Mouse (Mus musculus) limb, embryonic 14.5 days (tissue): ENCODE results near the gene Efnb3. TPM values are rescaled to one million over a fixed set of nuclear protein-coding genes. Genes with fewer than 3 reads are reported as not detected.
A peak's percentile ranks its signal among the peaks of the same experiment; 100 is the strongest.

ENCODE experiments used
- ATAC-seq: fragments of 200-750 bp; cut with Nextera tagmentation; 2 replicates; pipeline ENCODE4 v1.8.0; 2017; ENCODE audit warnings: low read depth, moderate number of reproducible peaks, moderate TSS enrichment; ENCODE audit not compliant: low FRiP score
- DNase-seq: peaks from one replicate; pipeline ENCODE4 v3.0.0-alpha.2; 2015; ENCODE audit warnings: low spot score
- H3K27ac ChIP-seq: fragments of 300-500 bp; sonication (generic); replicated peaks from 2 replicates; pipeline ENCODE4 v1.5.1; 2014; ENCODE audit warnings: low read depth, mild to moderate bottlenecking, low read length, moderate library complexity, mixed read lengths
- H3K27me3 ChIP-seq: fragments of 300-500 bp; sonication (generic); 2 replicates; pipeline ENCODE4 v1.6.1; 2014; ENCODE audit warnings: low read length, mixed read lengths; ENCODE audit not compliant: control insufficient read depth, insufficient read depth
- H3K36me3 ChIP-seq: fragments of 300-500 bp; sonication (generic); 2 replicates; pipeline ENCODE4 v1.6.1; 2014; ENCODE audit warnings: mild to moderate bottlenecking, low read length, moderate library complexity, mixed read lengths; ENCODE audit not compliant: control insufficient read depth, insufficient read depth
- H3K4me1 ChIP-seq: fragments of 300-500 bp; sonication (generic); 2 replicates; pipeline ENCODE4 v1.6.1; 2014; ENCODE audit warnings: antibody characterized with exemption, low read length, mixed read lengths; ENCODE audit not compliant: control insufficient read depth, insufficient read depth
- H3K4me2 ChIP-seq: fragments of 300-500 bp; sonication (generic); replicated peaks from 2 replicates; pipeline ENCODE4 v1.6.1; 2014; ENCODE audit warnings: low read depth, mild to moderate bottlenecking, low read length, moderate library complexity; ENCODE audit not compliant: severe bottlenecking
- H3K4me3 ChIP-seq: fragments of 300-500 bp; sonication (generic); replicated peaks from 2 replicates; pipeline ENCODE4 v1.5.1; 2014; ENCODE audit warnings: low read length
- H3K9ac ChIP-seq: fragments of 300-500 bp; sonication (generic); 2 replicates; pipeline ENCODE4 v1.6.1; 2014; ENCODE audit warnings: mild to moderate bottlenecking, low read depth, low read length, moderate library complexity; ENCODE audit not compliant: severe bottlenecking
- H3K9me3 ChIP-seq: fragments of 300-500 bp; sonication (generic); 2 replicates; pipeline ENCODE4 v1.6.1; 2016; ENCODE audit warnings: low read length; ENCODE audit not compliant: control insufficient read depth
- POLR2A ChIP-seq: fragments of 200-500 bp; IDR thresholded peaks from 2 replicates; pipeline ENCODE4 v1.8.0; 2012; ENCODE audit warnings: inconsistent platforms, mild to moderate bottlenecking, moderate library complexity, borderline replicate concordance; ENCODE audit not compliant: insufficient read depth, insufficient read length; ENCODE audit errors: extremely low read depth
- WGBS: fragments of 180-500 bp; shearing (Covaris S2); extraction: QIAGEN DNeasy Blood & Tissue Kit; methylation state at CpG from one replicate; pipeline ENCODE4 v1.1.7; 2014; 5-methylcytosine and 5-hydroxymethylcytosine counted together
- polyA plus RNA-seq, 2 experiments: library from polyadenylated mRNA; depleted of rRNA in 1 of 2; stranded (reverse) in 1 of 2; unstranded in 1 of 2; fragments of >200 nt; fragmentation: Nextera tagmentation in 1 of 2; extraction: Ambion mirVana in 1 of 2; gene quantifications; 2 replicates each; pipeline versions ENCODE4 v1.2.1 to v1.2.3; 2012 to 2014

Efnb3 gene
- polyA plus RNA-seq, 2 experiments, result 12.7 to 57.6 TPM

GRCm38 (mm10) chr11:69527098-69528030, 32.6 kb downstream of the Efnb3 start:
- Histone ChIP-seq H3K4me1 (peaks cover 11% of the 10 kb centered on the region; the same call in 1 of the 2 replicates), H3K4me3 (peak overlapping the region; percentile 30), H3K36me3 (no peaks in the 10 kb centered on the region; the same call in 1 of the 2 replicates), H3K9me3 (no peaks in the 10 kb centered on the region), H3K27ac (peak overlapping the region; percentile 62), H3K4me2 (peak overlapping the region; percentile 51), H3K9ac (peak overlapping the region; percentile 53), H3K27me3 (no peaks in the 10 kb centered on the region)
- TF ChIP-seq POLR2A, result peak; percentile 45; the same call in 1 of the 2 replicates
- WGBS, result 5% methylated on average over 30 of the region's 30 CpGs
- peak; percentile 42 for DNase-seq
- peak; percentile 47; the same call in 1 of the 2 replicates for ATAC-seq

DNA sequence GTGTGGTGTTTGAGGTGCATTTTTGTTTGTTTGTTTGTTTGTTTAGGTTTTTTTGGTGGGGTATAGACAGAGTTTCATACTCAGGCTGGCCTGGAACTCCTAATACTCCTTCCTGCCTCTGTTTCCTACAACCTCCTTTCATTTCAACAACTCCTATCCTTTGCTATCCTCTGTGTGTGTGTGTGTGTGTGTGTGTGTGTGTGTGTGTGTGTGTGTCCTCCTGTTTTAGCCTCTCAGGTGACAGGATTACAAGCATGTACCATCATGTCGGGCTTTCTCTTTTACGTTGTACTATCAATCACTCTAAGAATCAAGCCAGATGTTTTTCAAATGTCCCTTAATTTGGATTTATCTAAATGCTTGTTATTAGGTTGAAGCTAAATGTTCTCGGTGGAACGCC, 33.4 kb downstream of the Efnb3 start:
- H3K9me3 ChIP-seq, result no peaks in the 10 kb centered on the region
- peak overlapping the region; percentile 51 for H3K4me2 ChIP-seq
- H3K4me3 ChIP-seq, result peak overlapping the region; percentile 30
- WGBS, result 18% methylated on average over 4 of the region's 4 CpGs
- H3K4me1 ChIP-seq, result peaks cover 11% of the 10 kb centered on the region; the same call in 1 of the 2 replicates
- H3K36me3 ChIP-seq, result no peaks in the 10 kb centered on the region; the same call in 1 of the 2 replicates
- DNase-seq (no peak), ATAC-seq (no peak)
- peak overlapping the region; percentile 53; the same call in 1 of the 2 replicates for H3K9ac ChIP-seq
- H3K27ac ChIP-seq, result peak overlapping the region; percentile 62
- TF ChIP-seq POLR2A, result no peak
- no peaks in the 10 kb centered on the region for H3K27me3 ChIP-seq

GRCm38 (mm10) chr11:69525661-69526060, 34.3 kb downstream of the Efnb3 start:
- H3K4me1 ChIP-seq, result peaks cover 11% of the 10 kb centered on the region; the same call in 1 of the 2 replicates
- no peak overlapping the region for H3K27ac ChIP-seq
- no peaks in the 10 kb centered on the region for H3K9me3 ChIP-seq
- no peak for TF ChIP-seq POLR2A
- H3K36me3 ChIP-seq, result no peaks in the 10 kb centered on the region; the same call in 1 of the 2 replicates
- ATAC-seq (no peak), DNase-seq (no peak)
- H3K9ac ChIP-seq, result no peak overlapping the region
- no peak overlapping the region for H3K4me3 ChIP-seq
- 81% methylated on average over 9 of the region's 9 CpGs for WGBS
- no peak overlapping the region for H3K4me2 ChIP-seq
- no peaks in the 10 kb centered on the region for H3K27me3 ChIP-seq

DNA sequence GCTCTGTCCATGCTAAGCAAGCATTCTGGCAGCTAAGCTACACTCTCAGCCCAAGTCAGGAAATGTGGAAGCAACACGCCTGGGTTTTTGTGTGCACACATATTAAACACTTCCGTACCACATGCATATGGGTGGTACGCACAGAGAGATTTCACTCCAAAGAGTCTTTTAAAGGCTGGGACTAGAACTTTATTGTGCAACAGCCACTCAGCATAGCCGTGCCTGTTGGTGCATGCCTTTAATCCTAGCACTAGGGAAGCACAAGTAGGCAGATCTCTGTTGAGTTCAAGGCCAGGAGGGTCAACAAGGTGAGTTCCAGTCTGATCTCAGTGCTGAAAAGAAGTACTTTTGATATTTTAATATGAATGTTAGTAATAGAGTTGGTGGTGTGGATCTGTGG, 36.4 kb downstream of the Efnb3 start:
- H3K27ac ChIP-seq, result no peak overlapping the region
- peaks cover 11% of the 10 kb centered on the region; the same call in 1 of the 2 replicates for H3K4me1 ChIP-seq
- WGBS, result 78% methylated on average over 4 of the region's 4 CpGs
- H3K36me3 ChIP-seq, result no peaks in the 10 kb centered on the region; the same call in 1 of the 2 replicates
- H3K9ac ChIP-seq, result no peak overlapping the region
- no peak overlapping the region for H3K4me2 ChIP-seq
- no peak overlapping the region for H3K4me3 ChIP-seq
- TF ChIP-seq POLR2A, result no peak
- H3K27me3 ChIP-seq, result no peaks in the 10 kb centered on the region
- DNase-seq (no peak), ATAC-seq (no peak)
- H3K9me3 ChIP-seq, result no peaks in the 10 kb centered on the region

DNA sequence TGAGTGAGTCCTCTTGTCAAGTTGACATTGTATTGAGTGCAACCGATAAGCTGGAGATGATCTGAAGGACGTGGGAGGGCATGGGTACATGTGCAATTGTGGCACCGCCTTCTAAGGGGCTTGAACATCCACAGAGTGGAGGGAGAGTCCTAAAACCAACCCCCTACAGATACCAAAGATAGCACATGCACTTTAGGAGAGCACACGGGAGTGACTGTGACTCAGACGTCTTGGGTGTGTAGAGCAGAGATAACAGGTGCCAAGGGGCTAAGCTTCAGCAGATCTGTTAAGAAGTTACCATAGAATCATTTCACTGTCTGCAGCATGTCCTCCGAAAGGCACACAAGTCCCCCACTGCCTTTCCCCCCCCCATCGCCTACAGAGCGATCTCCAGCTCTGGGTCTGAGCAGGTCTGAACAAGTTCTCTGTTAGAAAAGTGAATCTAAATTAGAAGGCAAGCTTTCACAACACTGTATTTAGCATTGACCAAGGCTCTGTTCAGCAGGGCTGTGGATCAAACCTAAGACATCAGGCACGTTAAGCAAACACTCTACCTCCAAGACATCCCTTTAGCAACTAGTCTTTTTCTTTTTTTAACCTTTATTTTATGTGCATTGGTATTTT, 38.4 kb downstream of the Efnb3 start:
- no peaks in the 10 kb centered on the region; the same call in 1 of the 2 replicates for H3K36me3 ChIP-seq
- TF ChIP-seq POLR2A, result no peak
- H3K9me3 ChIP-seq, result no peaks in the 10 kb centered on the region
- 81% methylated on average over 9 of the region's 9 CpGs for WGBS
- no peak for DNase-seq
- no peak overlapping the region for H3K4me2 ChIP-seq
- ATAC-seq, result no peak
- H3K27ac ChIP-seq, result no peak overlapping the region
- peaks cover 10% of the 10 kb centered on the region for H3K4me1 ChIP-seq
- no peaks in the 10 kb centered on the region for H3K27me3 ChIP-seq
- H3K9ac ChIP-seq, result no peak overlapping the region
- no peak overlapping the region for H3K4me3 ChIP-seq
